Mouse (Mus musculus): Measurements from ENCODE around the gene Calca. TPM values are rescaled to one million over a fixed set of nuclear protein-coding genes. Genes with fewer than 3 reads are reported as not detected.
"Not testable (repeated sequence)": the region's sequence is repeated elsewhere in the genome, so short reads cannot be mapped to it uniquely, and the experiment has no call there.

Calca gene
- not detected for total RNA-seq (2021)

DNA sequence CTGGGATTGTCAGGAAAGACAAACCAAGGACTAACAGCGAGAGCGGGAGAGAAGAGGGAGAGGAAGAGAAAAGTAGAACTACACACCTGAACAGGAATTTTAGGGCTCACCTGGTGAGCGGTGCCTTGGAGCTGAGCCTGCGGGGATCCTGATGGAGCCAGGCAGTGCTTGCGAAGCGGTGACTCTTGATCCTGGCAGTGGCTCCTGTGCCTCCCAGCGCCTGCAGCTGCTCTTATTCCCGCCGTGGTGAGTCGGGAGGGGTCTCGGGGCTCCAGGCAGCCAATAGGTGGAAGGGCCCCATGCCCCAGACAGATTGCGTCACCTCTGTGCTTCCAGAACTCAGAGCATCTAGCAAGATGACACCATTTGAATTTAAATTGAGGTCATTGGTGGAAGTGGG, at the start of gene Calca:
Gene Calca (minus strand): TSS at position 256 of the 400 bp plus-strand sequence.
- intact Hi-C loops (cut with DNase I): loop anchor here (5.0 kb wide), 1 partner anchor 359 kb away; the partner anchor contains the start of gene Psma1
- peak in 1 of 2 experiments; percentile 2 for DNase-seq

DNA sequence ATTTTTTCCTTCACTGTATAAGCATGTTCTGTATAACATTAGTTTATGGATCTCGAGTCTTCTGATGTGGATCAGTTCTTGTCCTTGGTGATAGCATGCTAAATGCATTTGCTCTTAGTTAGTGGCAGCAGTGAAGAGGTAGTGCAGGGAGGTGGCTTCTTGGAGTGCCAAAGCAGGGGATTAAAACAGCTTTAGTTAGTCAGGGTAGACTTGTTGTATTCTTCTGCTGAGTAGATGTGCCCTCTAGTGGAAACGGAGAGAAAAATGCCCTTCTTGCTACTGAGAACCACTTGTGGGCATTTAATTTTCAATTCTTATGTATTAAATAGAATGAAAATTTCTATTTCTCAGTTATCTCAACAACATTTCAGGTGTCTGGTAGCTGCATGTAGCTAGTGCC, 36.5 kb upstream of the Calca start:
- intact Hi-C loops (cut with DNase I): loop anchor here (2.0 to 5.0 kb wide), 2 partner anchors 92 to 175 kb away; no protein-coding TSS in a partner anchor
- peak; percentile 7 to 40 for DNase-seq

DNA sequence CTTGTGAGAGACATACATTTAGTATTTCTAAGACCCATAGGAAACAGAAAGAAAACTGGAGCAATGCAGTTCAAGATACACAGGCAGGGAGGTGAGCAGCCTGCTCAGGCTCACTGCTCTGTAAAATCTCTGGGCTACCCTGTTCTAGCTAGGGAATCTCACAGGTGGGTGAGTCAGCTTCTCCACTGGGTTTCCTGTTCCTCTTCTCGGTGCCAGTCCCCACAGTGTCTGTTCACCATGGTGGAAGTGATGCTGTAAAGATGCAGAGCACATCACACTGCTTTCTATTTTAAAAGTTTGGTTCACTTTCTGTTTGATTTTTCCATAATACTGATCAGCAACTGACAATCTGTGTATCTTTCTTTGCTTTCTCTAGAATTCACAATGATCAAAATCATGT, 35.2 kb upstream of the Calca start:
- intact Hi-C loops (cut with DNase I): loop anchor here (5.0 kb wide), 1 partner anchor 174 kb away; no protein-coding TSS in a partner anchor
- no peak for DNase-seq

DNA sequence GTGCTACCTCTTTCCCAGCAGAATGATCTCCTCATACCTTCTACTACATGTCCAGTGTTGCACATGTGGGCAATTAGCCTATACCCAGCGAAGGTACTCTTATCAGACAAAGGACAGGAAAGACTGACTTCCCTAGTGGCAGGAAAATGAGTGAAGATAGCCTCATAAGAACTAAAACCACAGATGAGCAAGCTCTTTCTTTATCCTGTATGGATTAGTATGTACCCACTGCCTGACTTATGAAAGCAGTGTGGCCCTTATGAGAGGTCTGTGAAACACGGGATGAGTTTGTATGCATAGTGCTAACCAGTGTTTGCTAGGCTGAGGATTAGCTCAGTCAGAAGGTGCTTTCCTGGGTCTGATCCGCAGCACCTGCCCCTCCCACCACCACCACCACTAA, 13.6 kb upstream of the Calca start:
- intact Hi-C loops (cut with DNase I): no loop called here
- DNase-seq: no peak

DNA sequence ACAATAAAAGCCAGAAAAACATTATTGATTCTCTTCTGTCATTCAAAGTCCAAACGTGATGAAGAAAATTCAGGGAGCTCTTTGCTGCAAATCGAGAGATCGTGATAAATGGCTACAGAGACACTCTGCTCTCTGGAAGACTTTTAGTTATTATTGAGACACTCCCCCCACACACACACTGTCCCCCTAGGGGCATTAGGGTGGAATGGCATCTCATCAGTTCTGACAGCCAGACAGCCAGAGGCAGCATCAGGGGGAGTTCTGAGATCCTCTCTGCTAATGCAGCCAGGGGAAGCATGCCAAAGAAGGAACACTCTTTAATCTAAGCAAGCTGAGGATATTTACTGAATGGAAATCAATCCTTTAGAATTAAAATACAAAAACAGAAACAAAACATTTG, 12.6 kb upstream of the Calca start:
- DNase-seq: no peak
- intact Hi-C loops (cut with DNase I): no loop called here

DNA sequence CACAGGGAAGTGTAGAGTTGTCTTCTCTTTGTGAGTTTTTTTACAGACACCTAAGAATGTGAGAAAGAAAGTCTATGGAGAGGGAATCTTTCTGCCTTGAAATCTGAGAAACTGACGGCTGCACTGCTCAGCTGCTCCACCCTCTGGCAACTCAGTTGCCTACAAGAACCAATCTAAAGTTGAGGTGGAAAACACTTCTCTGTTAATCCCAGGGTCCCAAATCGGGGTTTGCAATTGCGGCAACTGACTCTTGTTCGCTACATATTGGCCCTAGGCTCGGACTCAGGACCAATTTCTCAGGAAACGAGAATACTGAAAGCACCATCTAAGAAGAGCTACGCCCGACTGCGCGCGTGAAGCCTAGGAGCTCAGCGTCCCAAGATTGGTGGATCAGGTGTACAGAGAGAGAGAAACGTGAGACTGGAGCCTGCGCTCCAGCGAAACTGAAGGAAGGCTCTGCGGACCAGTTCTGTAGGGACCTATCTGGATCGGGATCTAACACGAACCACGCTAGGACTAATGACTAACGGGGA, 522 bp downstream of the Calca start:
- DNase-seq: peak; percentile 22 to 38
- intact Hi-C loops (cut with DNase I): loop anchor here (1.0 to 5.0 kb wide), 3 partner anchors 55 to 358 kb away; partner anchors contain the start of gene Psma1

DNA sequence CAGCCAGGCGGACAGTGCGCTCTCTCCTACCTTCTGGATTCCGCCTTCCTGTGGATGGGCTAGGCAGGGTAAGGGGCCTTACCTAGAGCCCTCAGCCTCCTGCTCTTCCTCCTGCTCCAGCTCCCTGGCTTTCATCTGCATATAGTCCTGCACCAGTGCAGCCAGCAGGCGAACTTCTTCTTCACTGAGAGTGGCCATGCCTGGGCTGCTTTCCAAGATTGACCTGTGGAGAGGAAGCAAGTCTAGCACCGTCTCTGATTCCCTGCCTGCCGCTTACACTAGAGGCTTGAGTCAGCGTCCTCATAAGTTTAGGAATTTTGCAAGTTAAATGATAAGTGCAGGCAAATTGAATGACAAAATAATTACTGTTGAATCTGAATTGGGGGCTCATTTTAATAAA, 1.8 kb downstream of the Calca start:
- intact Hi-C loops (cut with DNase I): loop anchor here (2.0 kb wide), 1 partner anchor 136 kb away; no protein-coding TSS in a partner anchor
- DNase-seq: no peak

DNA sequence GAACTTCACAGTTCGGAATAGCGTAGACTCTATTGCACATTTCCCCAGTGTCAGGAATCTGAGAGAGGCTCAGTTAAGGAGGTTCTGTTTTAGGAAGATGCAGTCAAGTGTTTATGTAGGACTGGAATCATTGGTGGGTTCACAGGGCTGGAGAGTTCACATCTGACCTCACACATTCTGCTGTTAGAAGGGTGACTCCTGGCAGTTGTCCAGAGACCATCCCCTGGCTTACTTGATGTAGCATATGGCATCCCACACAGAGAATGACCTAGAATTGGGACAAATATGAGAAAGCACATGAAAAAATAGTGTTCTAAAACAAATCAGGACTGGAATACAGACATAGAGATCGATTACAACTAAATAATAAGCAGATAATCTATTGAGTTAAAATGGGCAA, 10.2 kb downstream of the Calca start:
- intact Hi-C loops (cut with DNase I): no loop called here
- no peak for DNase-seq

DNA sequence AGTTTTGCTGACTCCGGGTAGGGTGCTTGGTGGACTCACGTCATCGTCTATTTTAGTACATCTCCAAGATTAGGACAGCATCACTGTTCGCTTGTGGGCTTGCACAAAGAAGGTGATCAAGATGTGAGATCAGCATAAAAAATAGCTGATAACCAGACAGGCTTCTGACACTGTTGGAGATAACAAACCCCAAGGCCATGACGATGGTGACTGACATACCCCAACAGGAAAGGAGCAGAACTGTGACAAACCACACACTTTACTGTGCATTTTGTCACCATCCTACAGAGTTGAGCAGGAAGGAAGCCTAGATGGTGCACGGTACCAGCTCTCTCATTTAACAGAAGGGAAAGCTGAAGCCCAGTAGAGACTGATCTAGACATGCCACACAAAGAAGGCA, 19.4 kb downstream of the Calca start:
- DNase-seq: no peak
- intact Hi-C loops (cut with DNase I): no loop called here

DNA sequence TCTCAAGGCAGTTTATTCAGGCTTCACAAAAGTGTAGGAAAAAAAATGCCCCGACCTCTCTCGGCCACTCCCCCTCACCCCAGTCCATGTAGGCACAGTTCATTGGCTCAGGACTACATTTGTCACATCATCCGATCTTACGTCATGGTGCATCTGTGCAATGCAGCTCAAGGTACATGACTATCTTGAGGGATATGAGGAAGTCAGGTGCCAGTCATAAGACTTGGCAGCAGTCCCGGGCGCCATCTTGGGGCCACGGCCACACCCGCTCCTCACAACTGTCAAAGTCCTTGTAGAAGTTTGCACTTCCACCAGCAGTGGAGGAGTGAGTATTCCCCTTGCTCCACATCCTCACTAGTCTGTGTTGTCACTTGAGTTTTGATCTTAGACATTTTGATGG, 41.8 kb downstream of the Calca start:
- intact Hi-C loops (cut with DNase I); DNase-seq: not testable (repeated sequence)

DNA sequence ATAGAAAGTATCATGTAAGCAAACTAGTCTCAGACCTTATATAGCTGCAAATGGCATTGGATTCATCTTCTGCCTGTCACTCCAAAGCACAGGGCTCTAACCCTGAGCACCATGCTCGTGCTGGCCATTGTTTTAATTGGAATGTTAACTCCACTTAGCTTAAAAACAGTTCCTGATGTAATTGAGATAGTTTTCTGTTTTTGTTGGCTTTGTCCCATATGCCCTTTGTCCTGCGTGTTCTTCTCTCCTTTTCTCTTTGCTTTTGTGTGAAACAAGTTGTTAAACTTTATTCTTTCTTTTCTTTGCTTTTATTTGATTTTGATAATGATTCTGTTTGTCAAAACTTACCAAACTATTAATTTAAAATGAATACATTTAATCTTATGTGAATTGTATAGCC, 53.7 kb downstream of the Calca start:
- DNase-seq: no peak
- intact Hi-C loops (cut with DNase I): no loop called here

Other genes with a start within 250 kb of the Calca start
- gene Pde3b, start 221.1 kb downstream of the Calca start, total RNA-seq (2021): 10 to 100 TPM in 1 of 2 experiments, 1 to 10 TPM in 1; 9.1 to 13.9 TPM
- gene Cyp2r1, start 73.4 kb downstream of the Calca start, total RNA-seq (2021): 1 to 10 TPM; 1.0 to 1.1 TPM
- under 1 TPM; 0.47 to 0.74 TPM for gene Calcb, start 82.3 kb upstream of the Calca start, total RNA-seq (2021)
- gene Insc, start 107.3 kb upstream of the Calca start, total RNA-seq (2021): 1 to 10 TPM; 1.1 to 1.2 TPM